Mouse (Mus musculus) embryo, embryonic 10 days (tissue): ENCODE results near the gene Hyal3.

Source experiments
- DNase-seq: peaks from one replicate; pipeline ENCODE4 v3.0.0-alpha.2; 2015; ENCODE audit warnings: low spot score

The Hyal3 gene

DNA sequence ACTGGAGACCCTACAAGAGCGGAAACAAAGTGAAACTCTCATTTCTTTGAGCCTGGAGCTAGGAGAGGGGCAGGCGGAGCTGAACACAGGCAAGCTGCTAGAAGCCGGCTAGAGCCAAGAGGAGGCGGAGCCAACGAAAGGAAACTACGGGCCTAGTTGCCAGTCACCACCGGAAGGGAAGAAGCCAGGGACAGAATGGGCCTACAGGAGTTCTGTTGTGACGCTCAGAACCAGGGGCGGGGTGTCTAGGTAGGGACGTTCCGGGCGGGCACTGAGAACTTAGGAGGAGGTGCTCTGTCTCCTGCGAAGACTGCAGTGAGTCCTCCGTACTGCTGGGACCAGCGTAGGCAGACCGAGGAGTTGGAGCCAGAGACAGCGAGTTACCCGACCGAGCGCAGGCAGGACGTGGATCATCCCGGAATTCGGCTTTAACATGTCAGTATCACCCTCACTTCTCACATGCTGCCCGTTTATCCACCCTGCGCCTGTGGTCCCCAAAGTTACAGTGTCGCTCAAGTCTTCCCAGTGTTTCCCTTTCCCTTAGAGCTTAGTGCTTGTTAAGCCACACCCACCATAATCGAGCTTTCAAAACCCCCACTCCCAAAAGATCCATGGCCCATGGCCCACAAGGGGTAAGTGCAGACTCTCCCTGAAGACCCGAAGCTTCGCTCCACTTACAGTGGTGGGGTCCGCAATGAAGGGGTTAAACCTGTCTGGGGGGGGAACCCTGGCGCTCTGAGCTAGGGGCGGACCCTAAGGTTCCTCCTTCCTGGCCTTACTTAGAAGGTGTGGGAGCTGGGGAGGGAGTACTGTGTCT lies at the start of gene Hyal3:
Gene Hyal3, plus strand, starts transcription at position 318 of the 817 bp plus-strand sequence.
- peak; percentile 93 for DNase-seq

DNA sequence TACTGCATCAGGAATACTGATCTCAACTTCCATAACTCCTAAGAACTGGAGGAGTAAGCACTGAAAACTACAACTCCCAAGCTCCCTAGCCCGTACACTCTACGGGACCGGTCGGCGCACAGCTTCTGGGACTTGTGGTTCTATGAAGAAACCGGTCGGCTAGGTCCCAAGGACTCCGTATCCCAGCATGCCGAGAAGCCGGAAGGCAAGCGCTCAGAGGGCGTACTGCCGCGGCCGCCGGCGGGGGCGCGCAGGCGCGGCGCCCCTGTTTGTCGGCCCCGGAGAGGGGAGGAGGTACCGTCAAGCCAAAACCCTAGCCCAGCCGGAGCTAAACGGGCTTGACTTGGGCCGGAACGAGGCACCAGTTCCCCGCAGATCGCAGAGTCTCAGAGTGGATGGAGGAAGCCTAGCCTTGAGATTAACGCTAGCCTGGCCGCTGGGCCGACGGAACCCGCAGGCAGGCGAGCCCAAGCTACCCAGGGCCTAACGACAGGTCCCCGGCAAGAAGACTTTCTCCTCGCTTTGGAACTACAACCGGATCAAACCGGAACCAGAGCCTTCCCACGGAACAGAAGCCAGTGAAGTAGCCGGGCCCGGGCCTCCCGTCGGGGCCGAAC lies 46.7 kb upstream of the Hyal3 start, which contains the start of gene Tmem115:
Gene Tmem115, plus strand, starts transcription at position 155 of the 617 bp plus-strand sequence.
- peak; percentile 98 for DNase-seq

DNA sequence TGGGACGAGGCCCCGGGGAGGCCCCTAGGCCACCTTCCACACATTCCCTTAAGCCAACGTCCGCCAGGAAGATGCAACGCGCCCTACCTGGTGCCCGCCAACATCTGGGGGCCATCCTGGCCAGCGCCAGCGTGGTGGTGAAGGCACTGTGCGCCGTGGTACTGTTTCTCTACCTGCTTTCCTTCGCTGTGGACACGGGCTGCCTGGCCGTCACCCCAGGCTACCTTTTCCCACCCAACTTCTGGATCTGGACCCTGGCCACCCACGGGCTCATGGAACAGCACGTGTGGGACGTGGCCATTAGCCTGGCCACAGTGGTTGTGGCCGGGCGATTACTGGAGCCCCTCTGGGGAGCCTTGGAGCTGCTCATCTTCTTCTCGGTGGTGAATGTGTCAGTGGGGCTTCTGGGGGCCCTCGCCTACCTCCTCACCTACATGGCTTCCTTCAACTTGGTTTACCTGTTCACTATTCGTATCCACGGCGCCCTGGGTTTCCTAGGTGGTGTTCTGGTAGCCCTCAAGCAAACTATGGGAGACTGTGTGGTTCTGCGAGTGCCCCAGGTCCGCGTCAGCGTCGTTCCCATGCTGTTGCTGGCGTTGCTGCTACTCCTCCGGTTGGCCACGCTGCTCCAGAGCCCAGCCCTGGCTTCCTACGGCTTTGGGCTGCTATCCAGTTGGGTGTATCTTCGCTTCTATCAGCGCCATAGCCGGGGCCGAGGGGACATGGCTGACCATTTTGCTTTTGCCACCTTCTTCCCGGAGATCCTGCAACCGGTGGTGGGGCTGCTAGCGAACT lies 46.0 kb upstream of the Hyal3 start:
- DNase-seq = no peak

DNA sequence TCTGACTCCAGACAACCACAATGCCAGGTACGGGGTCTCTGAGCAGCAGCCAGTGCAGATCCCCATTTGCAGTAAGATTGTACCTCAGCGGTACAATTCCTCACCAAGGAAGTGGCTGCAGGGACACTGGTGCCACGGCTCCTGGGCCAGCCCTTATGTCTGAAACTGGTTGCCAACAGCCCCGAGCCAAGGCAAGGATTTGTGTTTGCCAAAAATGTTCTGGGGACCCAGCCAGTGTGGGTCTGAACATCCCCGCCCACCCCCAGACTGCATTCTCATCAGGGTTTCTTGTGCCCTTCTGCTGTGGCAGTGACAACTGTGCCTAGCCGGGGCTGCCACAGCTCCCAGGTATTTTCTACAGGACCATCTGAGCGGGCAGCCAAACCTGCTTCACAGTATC lies 42.4 kb upstream of the Hyal3 start:
- DNase-seq = no peak

DNA sequence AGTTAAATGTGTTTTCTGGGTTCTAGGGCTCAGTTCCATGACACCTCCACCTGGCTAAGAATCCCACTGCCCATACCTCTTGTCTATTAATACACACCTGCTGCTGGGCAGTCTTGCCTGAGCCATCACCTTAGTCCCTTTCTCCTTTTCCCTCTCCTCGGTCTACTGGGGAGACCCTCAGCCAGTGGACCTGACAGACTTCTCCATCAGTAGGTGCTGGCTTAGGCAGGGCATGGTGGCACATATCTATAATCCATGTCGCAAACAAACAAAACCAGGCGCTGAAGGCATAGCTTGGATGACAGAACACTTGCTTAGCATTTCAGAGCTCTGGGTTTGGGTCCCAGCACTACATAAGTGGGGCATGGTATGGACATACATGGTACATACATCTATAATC lies 41.9 kb upstream of the Hyal3 start:
- DNase-seq = no peak

DNA sequence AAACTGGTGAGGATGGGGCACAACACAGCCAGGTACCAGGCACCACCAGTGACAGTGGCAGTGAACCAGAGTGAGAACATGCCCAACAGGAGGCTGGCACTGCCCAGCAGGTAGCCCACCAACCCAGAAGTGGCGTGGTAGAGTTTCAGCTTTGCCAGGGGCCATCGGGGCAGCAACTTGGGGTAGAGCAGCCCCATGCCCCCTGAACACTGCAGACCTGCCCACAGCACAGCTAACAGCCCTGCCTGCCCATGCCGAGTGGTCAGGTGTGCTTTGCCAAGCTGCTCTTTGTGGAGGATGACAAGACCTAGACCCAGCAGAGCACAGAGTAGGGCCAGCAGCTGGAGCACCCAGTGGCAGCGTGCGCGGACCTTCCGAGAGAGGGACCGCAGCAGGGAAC lies 40.7 kb upstream of the Hyal3 start:
- no peak for DNase-seq

DNA sequence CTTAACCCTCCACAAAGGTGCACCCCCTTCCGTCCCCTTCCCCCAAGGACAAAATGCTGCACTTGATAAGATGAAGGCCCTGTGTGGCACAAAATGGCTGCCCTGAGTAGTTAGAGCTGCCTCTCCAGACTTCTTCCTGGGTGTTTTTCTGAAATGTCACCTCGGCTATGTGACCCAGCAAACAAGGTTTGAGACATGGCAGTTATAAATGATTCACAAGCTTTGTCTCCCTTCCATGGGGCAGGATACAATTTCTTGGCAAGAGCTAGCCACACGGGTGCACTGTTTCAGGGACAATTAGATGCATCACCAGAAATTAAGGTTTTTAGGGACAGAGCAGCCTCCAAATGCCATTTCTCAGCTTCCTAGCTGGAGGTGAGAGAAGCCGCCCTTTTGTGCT lies 40.2 kb upstream of the Hyal3 start:
- DNase-seq = no peak

DNA sequence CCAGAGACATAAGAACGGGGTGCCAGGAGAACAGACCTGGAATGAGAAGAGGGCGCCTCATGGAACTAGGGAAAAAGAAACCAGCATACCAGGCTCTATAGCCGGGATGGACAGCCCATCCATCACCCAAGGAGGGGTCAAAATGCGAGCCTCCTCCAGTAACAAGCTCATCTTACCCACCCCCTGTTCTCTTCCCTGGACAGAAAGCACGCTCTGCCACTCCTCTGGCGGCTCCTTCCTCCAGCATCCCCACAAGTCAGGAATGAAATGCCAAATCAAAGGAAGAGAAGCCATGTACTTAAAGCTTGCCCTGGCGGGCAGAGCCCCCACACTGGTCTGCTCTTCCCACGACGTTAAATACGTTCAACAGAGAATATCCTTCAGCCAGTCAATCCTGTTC lies 39.6 kb upstream of the Hyal3 start:
- DNase-seq = no peak

DNA sequence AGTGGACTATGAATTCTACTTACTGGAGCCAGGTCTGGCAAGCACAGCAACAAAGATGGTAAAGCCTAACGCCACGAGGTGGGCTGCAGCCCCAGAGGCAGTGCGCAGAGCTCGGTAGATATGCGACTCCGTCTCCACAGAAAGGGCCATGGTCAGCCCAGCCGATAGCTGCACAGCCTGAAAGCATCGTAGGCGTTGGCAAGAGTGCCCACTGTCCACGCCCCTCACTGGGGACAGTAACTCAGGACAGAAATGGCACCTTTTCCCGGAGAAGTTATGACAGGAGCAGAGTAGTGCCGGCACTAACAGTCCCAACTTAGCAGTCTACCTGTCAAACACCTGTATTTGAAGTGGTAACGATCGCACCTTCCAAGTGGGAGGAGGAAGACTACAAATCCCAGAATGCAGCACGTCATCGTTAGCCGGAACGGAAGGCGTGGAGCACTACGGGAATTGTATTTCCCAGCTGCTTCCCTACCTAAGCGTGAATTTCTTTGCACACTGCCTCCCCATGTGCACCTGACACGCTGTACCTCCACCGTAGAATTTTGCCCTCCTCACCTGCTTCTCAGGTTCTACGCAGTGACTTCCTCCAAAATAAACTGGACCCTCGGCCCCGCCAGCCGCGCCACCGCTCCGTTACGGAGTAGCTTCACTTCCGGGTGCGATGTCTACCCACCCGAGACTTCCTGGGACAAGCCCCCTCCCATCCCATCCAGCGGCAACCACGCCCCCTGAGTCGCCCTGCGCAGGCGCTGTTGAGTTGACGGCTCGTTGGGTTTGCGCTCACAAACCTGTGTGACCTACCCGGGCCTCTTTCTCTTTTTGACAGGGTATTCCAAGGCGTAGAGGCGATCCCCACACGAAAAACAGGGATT lies 38.9 kb upstream of the Hyal3 start, which contains the start of the genes Cyb561d2 and Nprl2:
Gene Cyb561d2, minus strand, starts transcription at position 720 of the 878 bp plus-strand sequence.
Gene Nprl2, plus strand, starts transcription at position 753 of the 878 bp plus-strand sequence.
- DNase-seq = peak; percentile 96

DNA sequence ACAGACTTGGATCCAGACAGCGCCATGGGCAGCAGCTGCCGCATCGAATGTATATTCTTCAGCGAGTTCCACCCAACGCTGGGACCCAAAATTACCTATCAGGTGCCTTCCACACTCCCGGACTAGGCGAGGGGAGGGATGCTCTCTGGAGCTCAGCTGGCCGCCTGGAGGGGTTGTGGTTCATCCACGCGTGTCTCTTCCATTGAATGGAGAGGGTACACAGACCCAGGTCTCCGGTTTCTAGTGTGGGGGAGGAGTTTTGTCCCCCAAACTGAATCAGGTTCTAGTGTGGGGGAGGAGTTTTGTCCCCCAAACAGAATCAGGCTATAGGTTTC lies 38.3 kb upstream of the Hyal3 start:
- DNase-seq = no peak

DNA sequence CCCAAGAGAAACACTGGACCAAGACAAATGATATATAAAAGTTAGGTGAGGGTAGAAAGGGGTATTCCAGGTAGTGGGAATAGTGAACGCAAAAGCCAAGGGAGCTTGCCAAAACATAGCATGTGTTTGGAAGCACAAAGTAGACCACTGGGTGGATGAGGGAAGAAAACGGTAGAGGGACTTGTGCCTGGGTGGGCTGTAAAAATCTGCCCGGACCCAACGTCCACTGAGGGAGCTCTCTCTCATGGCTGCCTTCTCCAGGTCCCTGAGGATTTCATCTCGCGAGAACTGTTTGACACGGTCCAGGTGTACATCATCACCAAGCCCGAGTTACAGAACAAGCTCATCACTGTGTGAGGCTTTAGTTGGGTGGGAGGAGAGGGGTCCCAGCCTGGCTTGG lies 37.9 kb upstream of the Hyal3 start:
- no peak for DNase-seq

DNA sequence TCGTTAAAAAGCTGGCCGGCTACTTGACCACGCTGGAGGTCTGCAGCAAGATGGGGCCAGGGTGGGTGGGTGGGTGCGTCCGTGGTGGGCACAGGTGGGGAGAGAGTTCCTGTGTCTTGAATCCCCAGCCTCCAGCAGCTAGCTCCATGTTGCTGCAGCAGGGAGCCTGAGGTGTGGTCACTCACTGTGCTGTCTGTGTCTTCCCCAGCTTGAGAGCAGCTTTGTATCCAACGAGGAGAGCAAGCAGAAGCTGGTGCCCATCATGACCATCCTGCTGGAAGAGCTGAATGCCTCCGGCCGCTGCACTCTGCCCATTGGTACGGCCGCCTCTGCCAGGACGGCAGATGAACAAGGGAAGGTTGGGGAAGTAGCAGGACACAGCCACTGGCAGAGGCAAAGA lies 37.3 kb upstream of the Hyal3 start:
- no peak for DNase-seq

DNA sequence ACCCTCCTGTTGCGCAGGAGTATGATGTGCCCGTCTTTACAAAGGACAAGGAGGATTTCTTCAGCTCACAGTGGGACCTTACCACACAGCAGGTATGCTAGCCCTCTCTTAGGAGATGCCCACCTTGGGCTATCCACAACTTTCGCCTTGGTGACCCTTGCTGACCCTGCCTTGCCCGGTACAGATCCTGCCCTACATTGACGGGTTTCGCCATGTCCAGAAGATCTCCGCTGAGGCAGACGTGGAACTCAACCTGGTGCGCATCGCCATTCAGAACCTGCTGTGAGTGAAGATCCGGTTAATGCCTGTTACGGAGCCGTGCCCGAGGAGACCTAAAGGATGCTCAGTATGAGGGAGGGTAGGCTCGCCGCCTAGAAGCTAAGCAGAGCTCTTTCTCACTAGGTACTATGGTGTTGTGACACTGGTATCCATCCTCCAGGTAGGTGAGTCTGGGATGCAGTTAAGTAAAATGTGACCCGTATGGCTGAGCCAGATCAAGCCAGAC lies 36.4 kb upstream of the Hyal3 start:
- DNase-seq = no peak

DNA sequence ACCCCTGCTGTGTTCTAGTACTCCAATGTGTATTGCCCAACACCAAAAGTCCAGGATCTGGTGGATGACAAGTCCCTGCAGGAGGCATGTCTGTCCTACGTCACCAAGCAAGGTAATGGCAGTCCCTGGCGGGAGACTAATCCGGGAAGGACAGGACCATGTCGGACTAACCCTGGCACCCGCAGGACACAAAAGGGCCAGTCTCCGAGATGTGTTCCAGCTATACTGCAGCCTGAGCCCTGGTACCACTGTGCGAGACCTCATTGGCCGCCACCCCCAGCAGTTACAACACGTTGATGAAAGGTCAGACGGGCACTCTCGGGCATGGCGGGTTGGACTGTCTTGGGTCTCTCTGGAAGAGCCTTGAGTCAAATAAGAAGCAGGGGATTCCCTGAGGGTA lies 35.9 kb upstream of the Hyal3 start:
- no peak for DNase-seq

DNA sequence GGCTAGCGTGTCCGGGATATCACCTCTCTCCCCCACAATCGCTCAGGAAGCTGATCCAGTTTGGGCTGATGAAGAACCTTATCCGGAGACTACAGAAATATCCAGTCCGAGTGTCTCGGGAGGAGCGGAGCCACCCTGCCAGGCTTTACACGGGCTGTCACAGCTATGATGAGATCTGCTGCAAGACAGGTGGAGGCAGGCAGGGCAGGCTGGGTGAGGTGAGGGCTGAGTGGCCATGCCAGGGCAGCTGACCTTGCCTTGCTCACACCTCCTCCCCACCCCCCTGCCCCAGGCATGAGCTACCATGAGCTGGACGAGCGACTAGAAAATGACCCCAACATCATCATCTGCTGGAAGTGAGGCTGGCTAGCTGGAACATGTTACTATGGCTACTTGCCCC lies 35.4 kb upstream of the Hyal3 start:
- DNase-seq = no peak

DNA sequence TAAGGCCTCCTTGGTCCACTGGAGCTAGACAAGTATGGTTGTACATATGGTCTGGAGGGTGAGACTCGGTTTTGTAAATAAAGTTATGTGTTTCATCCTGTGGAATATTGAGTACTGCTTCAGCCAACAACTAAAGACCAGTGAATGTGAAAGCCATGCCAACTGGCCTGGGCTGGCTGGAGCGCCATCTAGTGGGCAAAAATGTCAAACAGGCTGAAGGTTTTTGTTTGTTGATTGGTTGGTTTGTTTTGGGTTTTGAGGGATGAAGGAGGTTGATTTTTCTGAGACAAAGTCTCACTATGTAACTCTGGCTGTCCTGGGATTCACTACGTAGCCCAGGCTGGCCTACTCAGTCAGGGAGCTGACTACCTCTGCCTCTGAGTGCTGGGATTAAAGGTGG lies 35.0 kb upstream of the Hyal3 start:
- peak; percentile 79 for DNase-seq

DNA sequence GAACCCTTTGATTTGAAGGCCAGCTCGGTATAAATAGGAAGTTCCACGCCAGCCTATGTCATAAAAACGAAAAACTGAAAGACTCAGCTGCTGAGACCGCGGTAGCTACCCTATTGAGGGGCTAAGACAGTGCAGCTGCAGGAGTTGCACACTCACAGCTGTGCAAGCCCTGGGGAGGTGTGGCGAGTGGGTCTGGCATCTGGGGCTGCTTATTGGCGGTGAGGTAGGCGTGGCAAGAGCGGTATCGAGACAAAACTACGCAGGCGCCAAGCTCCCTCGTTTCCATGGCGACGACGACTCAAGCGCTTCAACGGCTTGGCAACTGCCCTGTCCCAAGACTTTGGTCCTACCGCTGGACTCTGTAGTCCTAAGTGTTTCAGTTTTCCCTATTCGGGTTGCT lies 33.6 kb upstream of the Hyal3 start, which contains the start of gene Zmynd10:
Gene Zmynd10, plus strand, starts transcription at position 273 of the 400 bp plus-strand sequence.
- DNase-seq = peak; percentile 99

DNA sequence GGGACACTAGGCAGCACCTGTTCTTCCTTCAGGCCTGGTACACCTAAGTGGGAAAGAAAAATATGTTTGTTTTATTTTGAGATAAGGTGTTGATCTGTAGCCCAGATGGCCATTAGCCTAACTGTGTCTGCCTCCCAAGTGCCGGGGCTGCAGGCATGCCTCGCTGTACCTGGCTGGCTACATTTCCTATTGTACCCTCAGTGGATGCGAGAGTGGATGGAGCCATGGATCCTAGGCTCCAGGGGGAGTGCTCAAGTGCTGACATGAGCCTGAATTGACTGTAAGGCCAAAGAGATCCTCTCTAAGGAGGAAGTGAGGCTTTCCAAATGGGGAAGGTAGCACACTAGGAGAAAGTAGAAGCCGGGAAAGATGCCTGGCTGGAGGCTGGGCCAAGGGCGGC lies 32.7 kb upstream of the Hyal3 start:
- no peak for DNase-seq

DNA sequence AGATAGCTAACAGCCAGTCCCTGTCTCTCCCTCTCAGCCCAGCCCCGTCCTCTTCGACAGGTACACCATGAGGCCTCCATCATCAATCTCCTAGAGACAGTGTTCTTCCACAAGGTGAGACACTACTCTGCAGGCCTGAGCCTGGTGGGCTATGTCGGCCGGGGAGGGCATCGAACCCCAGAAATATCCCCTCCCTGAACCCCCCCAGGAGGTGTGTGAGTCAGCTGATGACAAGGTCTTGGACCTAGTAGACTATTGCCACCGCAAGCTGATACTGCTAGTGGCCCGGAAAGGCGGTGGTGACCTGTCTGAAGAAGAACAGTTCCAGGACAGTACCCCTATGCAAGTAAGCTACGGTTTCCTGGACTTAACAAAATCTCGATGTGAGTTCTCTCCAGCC lies 31.8 kb upstream of the Hyal3 start:
- DNase-seq = no peak

DNA sequence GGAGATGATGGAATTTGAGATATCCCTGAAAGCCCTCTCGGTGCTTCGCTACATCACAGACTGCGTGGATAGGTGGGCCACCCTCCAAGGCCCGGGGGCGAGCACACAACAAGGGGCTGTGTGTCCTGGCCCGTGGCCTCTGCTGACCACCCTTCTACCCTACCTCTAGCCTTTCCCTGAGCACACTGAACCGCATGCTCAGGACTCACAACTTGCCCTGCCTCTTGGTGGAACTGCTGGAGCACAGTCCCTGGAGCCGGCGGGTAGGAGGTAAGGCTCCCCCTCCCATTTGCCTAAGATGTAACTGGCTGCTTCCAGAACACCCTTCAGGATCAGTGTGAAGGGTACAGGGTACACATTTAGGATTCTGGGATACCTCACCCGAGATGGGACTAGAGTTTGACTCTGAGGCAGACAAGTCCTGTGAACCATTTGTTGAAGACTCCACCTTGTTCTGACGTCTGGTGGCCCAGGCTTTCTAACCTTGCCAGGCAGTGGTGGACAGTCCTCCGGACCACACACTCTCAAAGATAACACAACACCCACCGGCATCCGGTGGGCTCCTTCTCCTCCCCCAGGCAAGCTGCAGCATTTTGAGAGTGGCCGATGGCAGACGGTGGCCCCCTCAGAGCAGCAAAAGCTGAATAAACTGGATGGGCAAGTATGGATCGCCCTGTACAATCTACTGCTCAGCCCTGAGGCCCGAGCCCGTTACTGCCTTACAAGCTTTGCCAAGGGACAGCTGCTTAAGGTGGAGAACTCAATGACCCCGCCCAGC lies 31.1 kb upstream of the Hyal3 start:
- DNase-seq = no peak
